Mouse (Mus musculus) CH12.LX (cell line): Measurements from ENCODE around the gene Adgrl3. TPM values are rescaled to one million over a fixed set of nuclear protein-coding genes. Genes with fewer than 3 reads are reported as not detected.

Experiments
- DNase-seq: peaks from one replicate; pipeline ENCODE4 v3.0.0-alpha.2; 2013; ENCODE audit errors: extremely low read depth
- H3K27ac ChIP-seq: 2 replicates; pipeline ENCODE4 v1.5.1; 2012; ENCODE audit warnings: low read depth, mild to moderate bottlenecking, control low read depth, moderate library complexity; ENCODE audit not compliant: insufficient read depth
- H3K27me3 ChIP-seq: replicated peaks from 2 replicates; pipeline ENCODE3; 2012; ENCODE audit warnings: inconsistent platforms
- H3K36me3 ChIP-seq, 2 experiments: replicated peaks in 1 of 2; 2 replicates each; pipeline versions ENCODE3 to v1.6.1; 2012; ENCODE audit warnings: inconsistent platforms in 1 of 2, low read length in 1 of 2, mild to moderate bottlenecking in 1 of 2, mixed read lengths in 1 of 2, moderate library complexity in 1 of 2; ENCODE audit not compliant: control insufficient read depth in 1 of 2, insufficient read depth in 1 of 2
- H3K4me1 ChIP-seq, 2 experiments: 2 replicates each; pipeline ENCODE4 v1.6.1; 2012; ENCODE audit warnings: inconsistent platforms in 1 of 2, moderate library complexity in 1 of 2; ENCODE audit not compliant: insufficient read depth in 2 of 2, control insufficient read depth in 1 of 2
- H3K4me2 ChIP-seq: 2 replicates; pipeline ENCODE4 v1.6.1; 2012; ENCODE audit warnings: low read depth, mild to moderate bottlenecking, control low read depth; ENCODE audit not compliant: poor library complexity, insufficient read depth, severe bottlenecking
- H3K4me3 ChIP-seq, 3 experiments: fragments of 150-350 bp in 1 of 3; sonication (generic) in 1 of 3; replicated peaks in 1 of 3; 2 replicates each; pipeline versions ENCODE3 to v1.5.1; 2011 to 2012; ENCODE audit warnings: low read depth in 2 of 3, low read length in 2 of 3, mild to moderate bottlenecking in 2 of 3, moderate library complexity in 2 of 3, control low read depth in 1 of 3, improper control_type of control experiment in 1 of 3, inconsistent platforms in 1 of 3, mixed read lengths in 1 of 3; ENCODE audit not compliant: poor library complexity in 1 of 3
- H3K79me2 ChIP-seq: replicated peaks from 2 replicates; pipeline ENCODE4 v1.6.1; 2012; ENCODE audit warnings: mild to moderate bottlenecking, moderate library complexity; ENCODE audit not compliant: control insufficient read depth, poor library complexity, insufficient read depth, severe bottlenecking; ENCODE audit errors: extremely low read depth
- H3K9ac ChIP-seq: 2 replicates; pipeline ENCODE4 v1.6.1; 2012; ENCODE audit warnings: low read depth, mild to moderate bottlenecking, control low read depth, moderate library complexity; ENCODE audit not compliant: insufficient read depth
- H3K9me3 ChIP-seq: replicated peaks from 2 replicates; pipeline ENCODE3; 2012; ENCODE audit warnings: low read length, inconsistent platforms, mixed read lengths
- BHLHE40 ChIP-seq: IDR thresholded peaks from 2 replicates; pipeline ENCODE4 v1.6.1; 2011; ENCODE audit warnings: mild to moderate bottlenecking, low read depth, low read length, improper control_type of control experiment
- CHD1 ChIP-seq: IDR thresholded peaks from 2 replicates; pipeline ENCODE4 v1.6.1; 2012; ENCODE audit warnings: low read depth, low read length, improper control_type of control experiment, inconsistent platforms
- CHD2 ChIP-seq: IDR thresholded peaks from 2 replicates; pipeline ENCODE4 v1.6.1; 2011; ENCODE audit warnings: low read length, improper control_type of control experiment
- CTCF ChIP-seq, 2 experiments: IDR thresholded peaks in 1 of 2; conservative IDR thresholded peaks in 1 of 2; 2 replicates each; pipeline ENCODE4 v1.5.1; 2011 to 2012; ENCODE audit warnings: low read depth in 2 of 2, low read length in 2 of 2, improper control_type of control experiment in 1 of 2, inconsistent platforms in 1 of 2, mild to moderate bottlenecking in 1 of 2, moderate library complexity in 1 of 2
- E2F4 ChIP-seq: IDR thresholded peaks from 2 replicates; pipeline ENCODE4 v1.6.1; 2011; ENCODE audit warnings: low read depth, low read length, improper control_type of control experiment; ENCODE audit not compliant: insufficient replicate concordance
- EP300 ChIP-seq: IDR thresholded peaks from 2 replicates; pipeline ENCODE4 v1.6.1; 2011; ENCODE audit warnings: low read length, improper control_type of control experiment
- ETS1 ChIP-seq: conservative IDR thresholded peaks from 2 replicates; pipeline ENCODE4 v1.6.1; 2012; ENCODE audit warnings: low read depth, mild to moderate bottlenecking, inconsistent platforms, low read length, improper control_type of control experiment, moderate library complexity
- IRF4 ChIP-seq: IDR thresholded peaks from 2 replicates; pipeline ENCODE4 v1.6.1; 2014; ENCODE audit warnings: low read depth, mild to moderate bottlenecking, inconsistent platforms, low read length, improper control_type of control experiment
- KAT2A ChIP-seq: IDR thresholded peaks from 2 replicates; pipeline ENCODE4 v1.6.1; 2012; ENCODE audit warnings: low read length, improper control_type of control experiment, inconsistent platforms; ENCODE audit not compliant: insufficient replicate concordance
- MAFK ChIP-seq: IDR thresholded peaks from 2 replicates; pipeline ENCODE4 v1.6.1; 2011; ENCODE audit warnings: low read length, improper control_type of control experiment; ENCODE audit not compliant: insufficient replicate concordance
- MEF2A ChIP-seq: IDR thresholded peaks from 2 replicates; pipeline ENCODE4 v1.6.1; 2014; ENCODE audit warnings: low read depth, mild to moderate bottlenecking, inconsistent platforms, low read length, improper control_type of control experiment, borderline replicate concordance
- MXI1 ChIP-seq: IDR thresholded peaks from 2 replicates; pipeline ENCODE4 v1.6.1; 2011; ENCODE audit warnings: mild to moderate bottlenecking, low read depth, low read length, improper control_type of control experiment
- MYC ChIP-seq: IDR thresholded peaks from 2 replicates; pipeline ENCODE4 v1.6.1; 2011; ENCODE audit warnings: low read depth, mild to moderate bottlenecking, improper control_type of control experiment, low read length
- NELFE ChIP-seq: IDR thresholded peaks from 2 replicates; pipeline ENCODE4 v1.6.1; 2011; ENCODE audit warnings: low read depth, low read length, improper control_type of control experiment
- PAX5 ChIP-seq: IDR thresholded peaks from 2 replicates; pipeline ENCODE4 v1.6.1; 2012; ENCODE audit warnings: low read length, inconsistent platforms, mixed read lengths
- POLR2AphosphoS2 ChIP-seq: IDR thresholded peaks from 2 replicates; pipeline ENCODE4 v1.6.1; 2011; ENCODE audit warnings: low read depth, low read length, improper control_type of control experiment
- SIN3A ChIP-seq: IDR thresholded peaks from 2 replicates; pipeline ENCODE4 v1.6.1; 2012; ENCODE audit warnings: low read length, improper control_type of control experiment, inconsistent platforms
- TCF12 ChIP-seq: IDR thresholded peaks from 2 replicates; pipeline ENCODE4 v1.6.1; 2014; ENCODE audit warnings: low read depth, mild to moderate bottlenecking, inconsistent platforms, low read length, improper control_type of control experiment
- USF2 ChIP-seq: conservative IDR thresholded peaks from 2 replicates; pipeline ENCODE4 v1.6.1; 2011; ENCODE audit warnings: low read depth, low read length, improper control_type of control experiment
- ZC3H11A ChIP-seq: IDR thresholded peaks from 2 replicates; pipeline ENCODE4 v1.6.1; 2012; ENCODE audit warnings: low read depth, mild to moderate bottlenecking, inconsistent platforms, low read length, improper control_type of control experiment
- ZKSCAN1 ChIP-seq: IDR thresholded peaks from 2 replicates; pipeline ENCODE4 v1.6.1; 2012; ENCODE audit warnings: low read depth, inconsistent platforms, low read length, improper control_type of control experiment, borderline replicate concordance
- ZMIZ1 ChIP-seq: IDR thresholded peaks from 2 replicates; pipeline ENCODE4 v1.6.1; 2012; ENCODE audit warnings: low read depth, mild to moderate bottlenecking, inconsistent platforms, low read length, improper control_type of control experiment
- ZNF384 ChIP-seq: IDR thresholded peaks from 2 replicates; pipeline ENCODE4 v1.6.1; 2012; ENCODE audit warnings: low read depth, low read length, improper control_type of control experiment, inconsistent platforms
- dilution Hi-C: fragments of 300-500 bp; cut with MboI; formaldehyde crosslinking; loops from 2 replicates; pipeline ENCODE4 v1.14.3; 2020; ENCODE audit warnings: low sequenced_read_pairs; ENCODE audit not compliant: extremely low pct_unique_long_range_greater_than_20kb, extremely low pct_ligation_motif_present
- in situ Hi-C: fragments of 300-500 bp; cut with MboI; formaldehyde crosslinking; loops from 3 replicates; pipeline ENCODE4 v1.14.3; 2019; ENCODE audit warnings: low sequenced_read_pairs, low pct_ligation_motif_present, low pct_unique_long_range_greater_than_20kb, mixed read lengths
- polyA plus RNA-seq: library from polyadenylated mRNA; unstranded; fragments of >175 nt; gene quantifications from 2 replicates; pipeline ENCODE4 v1.2.1, GENCODE M21; 2012; ENCODE audit warnings: low read depth; ENCODE audit not compliant: insufficient read length
- total RNA-seq, 2 experiments: library from RNA; depleted of rRNA; stranded (reverse); fragments of 300-350 nt in 1 of 2; fragments of >200 nt in 1 of 2; gene quantifications; 2 replicates each; pipeline ENCODE4 v1.2.3; 2012 to 2014

Gene Adgrl3
- total and polyA plus RNA-seq, 3 experiments = 0.13 TPM; not detected in 2

GRCm38 (mm10) chr5:81285643-81286042 lies 265.7 kb downstream of the Adgrl3 start:
- Histone ChIP-seq H3K4me3 (no peak overlapping the region), H3K36me3 (no peaks in the 10 kb centered on the region), H3K4me1 (no peaks in the 10 kb centered on the region), H3K27ac (no peak overlapping the region), H3K9me3 (no peaks in the 10 kb centered on the region), H3K9ac (no peak overlapping the region), H3K79me2 (no peaks in the 10 kb centered on the region), H3K4me2 (no peak overlapping the region), H3K27me3 (no peaks in the 10 kb centered on the region)
- TF ChIP-seq CHD2 = no peak
- no peak for TF ChIP-seq MYC
- TF ChIP-seq EP300 = no peak
- no peak for TF ChIP-seq TCF12
- no peak for TF ChIP-seq ZMIZ1
- TF ChIP-seq SIN3A = no peak
- no peak for TF ChIP-seq ZKSCAN1
- TF ChIP-seq ZC3H11A = no peak
- TF ChIP-seq ZNF384 = no peak
- TF ChIP-seq ETS1 = no peak
- no peak for TF ChIP-seq USF2
- no peak for TF ChIP-seq IRF4
- no peak for TF ChIP-seq NELFE
- no peak for TF ChIP-seq MAFK
- TF ChIP-seq CHD1 = no peak
- no peak for TF ChIP-seq POLR2AphosphoS2
- TF ChIP-seq E2F4 = no peak
- no peak for TF ChIP-seq MXI1
- no peak for DNase-seq
- dilution Hi-C loops = no loop called here
- in situ Hi-C loops = no loop called here

- H3K4me3 ChIP-seq = no peak overlapping the region
- no peak overlapping the region for H3K4me2 ChIP-seq
- H3K9ac ChIP-seq = no peak overlapping the region
- no peaks in the 10 kb centered on the region for H3K27me3 ChIP-seq
- in situ Hi-C loops = no loop called here
- dilution Hi-C loops = no loop called here
- H3K79me2 ChIP-seq = no peaks in the 10 kb centered on the region
- H3K36me3 ChIP-seq = no peaks in the 10 kb centered on the region
- H3K27ac ChIP-seq = no peak overlapping the region
- peaks cover 2% of the 10 kb centered on the region for H3K9me3 ChIP-seq
- DNase-seq = no peak
- H3K4me1 ChIP-seq = peaks cover 2 to 8% of the 10 kb centered on the region in 2 experiments; a peak in 3 of 4 replicates
- no peak for TF ChIP-seq BHLHE40
- no peak for TF ChIP-seq TCF12
- TF ChIP-seq E2F4 = no peak
- TF ChIP-seq EP300 = peak; percentile 78
- peak; percentile 87 for TF ChIP-seq IRF4
- TF ChIP-seq CHD1 = no peak
- TF ChIP-seq MYC = no peak
- TF ChIP-seq ZNF384 = no peak
- no peak for TF ChIP-seq KAT2A
- TF ChIP-seq ZC3H11A = no peak
- no peak for TF ChIP-seq ETS1
- TF ChIP-seq PAX5 = no peak
- TF ChIP-seq SIN3A = no peak
- no peak for TF ChIP-seq MEF2A
- no peak for TF ChIP-seq CTCF (conservative IDR thresholded peaks at IDR 0.05 in 1 of 2, IDR thresholded peaks at IDR 0.05 in 1 of 2; ENCODE audit: low read depth in 2 of 2, low read length in 2 of 2)
- TF ChIP-seq MAFK = no peak
- TF ChIP-seq, all 38 proteins: peak for 2
Measured at GRCm38 (mm10) chr5:81301874-81302273, 281.9 kb downstream of the Adgrl3 start.
